Mouse (Mus musculus) MEL (cell line): ENCODE results near the gene Pappa2.

Source experiments
- CTCF ChIP-seq, 3 experiments: IDR thresholded peaks in 2 of 3; conservative IDR thresholded peaks in 1 of 3; 2 replicates each; pipeline ENCODE4 v1.5.1; 2011 to 2012; ENCODE audit warnings: low read length in 3 of 3, low read depth in 2 of 3, mild to moderate bottlenecking in 2 of 3, improper control_type of control experiment in 1 of 3, inconsistent platforms in 1 of 3, mixed read lengths in 1 of 3, moderate library complexity in 1 of 3; ENCODE audit not compliant: control insufficient read depth in 1 of 3, insufficient read depth in 1 of 3, poor library complexity in 1 of 3, severe bottlenecking in 1 of 3
- MAFK ChIP-seq: IDR thresholded peaks from 2 replicates; pipeline ENCODE4 v1.6.1; 2011; ENCODE audit warnings: low read depth, mild to moderate bottlenecking, low read length, improper control_type of control experiment, borderline replicate concordance
- MAZ ChIP-seq: IDR thresholded peaks from 2 replicates; pipeline ENCODE4 v1.6.1; 2012; ENCODE audit warnings: low read depth, mild to moderate bottlenecking, inconsistent platforms, low read length, improper control_type of control experiment
- POLR2A ChIP-seq, 2 experiments: IDR thresholded peaks; 2 replicates each; pipeline ENCODE4 v1.6.1; 2011 to 2012; ENCODE audit warnings: low read length in 2 of 2, mild to moderate bottlenecking in 2 of 2, control low read depth in 1 of 2, improper control_type of control experiment in 1 of 2, low read depth in 1 of 2, moderate library complexity in 1 of 2; ENCODE audit not compliant: control insufficient read depth in 1 of 2, insufficient read depth in 1 of 2, poor library complexity in 1 of 2
- USF1 ChIP-seq: IDR thresholded peaks from 2 replicates; pipeline ENCODE4 v1.6.1; 2014; ENCODE audit warnings: low read depth, mild to moderate bottlenecking, inconsistent platforms, low read length, improper control_type of control experiment, moderate library complexity

DNA sequence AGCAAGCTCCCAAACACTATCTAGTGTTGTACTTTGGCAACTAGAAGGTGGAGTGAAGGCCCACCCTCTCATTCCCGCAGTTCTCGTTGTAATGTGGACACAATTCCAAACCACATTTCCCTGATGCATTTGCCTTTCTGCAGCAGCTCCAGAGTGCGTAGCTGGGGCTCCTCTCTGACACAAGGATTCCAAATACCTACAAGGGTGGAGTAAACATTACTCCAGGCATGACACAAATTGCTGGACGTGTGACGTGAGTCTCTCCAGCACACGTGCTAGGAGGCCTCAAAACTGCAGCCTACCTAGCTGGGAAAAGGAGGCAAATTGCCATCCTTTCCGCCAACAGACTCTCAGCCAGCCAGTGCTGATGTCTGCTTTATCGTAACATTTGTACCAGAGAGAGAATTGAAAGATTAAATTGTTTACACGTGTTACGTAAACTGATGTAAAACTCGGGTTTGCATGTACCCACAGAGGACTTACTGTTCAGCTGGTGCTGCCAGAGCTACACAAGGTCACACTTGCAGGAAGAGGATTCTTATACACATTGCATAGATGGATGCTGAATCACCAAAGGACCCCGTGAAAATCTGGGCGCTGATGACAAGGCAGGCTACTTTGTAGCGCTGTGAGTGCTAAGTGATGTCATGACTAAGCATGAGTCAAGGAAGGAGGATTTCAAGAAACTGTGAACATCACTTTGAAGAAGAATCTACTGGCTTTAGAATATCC lies 127.3 kb downstream of the Pappa2 start:
- TF ChIP-seq USF1 = no peak
- no peak for TF ChIP-seq POLR2A (IDR thresholded peaks at IDR 0.05; ENCODE audit: control insufficient read depth in 1 of 2, insufficient read depth in 1 of 2, low read depth in 1 of 2, low read length in 2 of 2, poor library complexity in 1 of 2)
- no peak for TF ChIP-seq MAFK
- no peak for TF ChIP-seq CTCF (IDR thresholded peaks at IDR 0.05 in 2 of 3, conservative IDR thresholded peaks at IDR 0.05 in 1 of 3; ENCODE audit: control insufficient read depth in 1 of 3, insufficient read depth in 1 of 3, low read depth in 2 of 3, low read length in 3 of 3, poor library complexity in 1 of 3, severe bottlenecking in 1 of 3)
- no peak for TF ChIP-seq MAZ
